Mouse (Mus musculus) fat pad, adult 2 months (tissue): Measurements from ENCODE around the gene Ppfia2.

Source experiments
- DNase-seq: peaks from one replicate; pipeline ENCODE4 v3.0.0-alpha.2; 2011; ENCODE audit warnings: low read depth, low spot score; ENCODE audit errors: extremely low read depth

The Ppfia2 gene

DNA sequence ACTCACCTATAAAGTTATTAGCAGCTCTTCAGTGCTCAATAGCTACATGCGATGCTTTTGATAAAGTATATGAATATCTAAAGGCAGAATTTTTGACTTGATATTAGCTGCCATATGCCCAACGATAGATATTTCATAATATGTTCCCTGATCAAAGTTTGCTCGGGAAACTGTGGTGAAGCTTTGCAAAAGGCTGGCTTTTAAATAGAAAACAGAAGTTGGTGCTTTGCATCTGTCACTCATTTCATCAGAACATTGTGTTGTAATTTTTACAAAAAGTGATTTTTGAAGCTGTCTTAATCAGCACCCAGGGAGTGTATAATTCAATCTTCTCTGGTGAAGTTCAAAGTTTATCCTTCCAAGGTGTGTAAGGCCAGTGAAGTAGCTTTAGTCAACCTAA lies 195.1 kb downstream of the Ppfia2 start:
- no peak for DNase-seq

DNA sequence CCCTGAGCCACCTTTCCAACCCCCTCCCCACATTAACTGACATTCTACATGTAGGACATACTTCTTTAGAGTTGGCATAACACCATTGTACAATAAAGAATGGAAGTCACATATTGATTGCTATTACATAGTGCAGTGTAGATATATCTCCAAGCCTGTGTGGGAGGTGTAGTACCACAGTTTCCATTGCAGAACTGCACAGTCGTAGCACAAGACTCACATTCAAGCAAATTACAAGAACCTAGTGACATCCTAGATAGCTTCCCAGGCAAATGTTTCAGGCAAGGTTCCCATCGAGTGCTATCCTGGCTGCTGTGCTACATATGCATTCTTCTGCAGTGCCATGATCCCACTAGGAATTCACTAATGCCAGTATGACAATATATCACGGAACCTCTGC lies 200.0 kb downstream of the Ppfia2 start:
- DNase-seq: no peak

DNA sequence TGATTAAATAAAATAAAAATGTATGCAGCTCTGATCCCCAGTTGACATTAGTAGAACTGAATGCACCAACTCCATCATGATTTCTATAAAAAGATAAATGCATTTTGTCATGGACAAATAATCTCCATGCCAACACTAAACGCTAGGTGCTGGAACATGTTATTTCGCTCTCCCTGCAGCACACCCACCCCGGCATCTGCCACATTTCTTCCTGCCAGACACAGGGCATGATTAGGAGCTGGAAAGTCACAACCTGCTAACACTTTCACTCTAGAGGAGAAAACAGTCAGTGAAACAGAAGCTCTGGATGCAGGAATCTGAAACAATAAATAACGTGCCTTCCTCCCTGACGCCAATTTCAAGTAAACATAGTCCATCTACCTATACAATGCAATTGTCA lies 211.3 kb downstream of the Ppfia2 start:
- no peak for DNase-seq

DNA sequence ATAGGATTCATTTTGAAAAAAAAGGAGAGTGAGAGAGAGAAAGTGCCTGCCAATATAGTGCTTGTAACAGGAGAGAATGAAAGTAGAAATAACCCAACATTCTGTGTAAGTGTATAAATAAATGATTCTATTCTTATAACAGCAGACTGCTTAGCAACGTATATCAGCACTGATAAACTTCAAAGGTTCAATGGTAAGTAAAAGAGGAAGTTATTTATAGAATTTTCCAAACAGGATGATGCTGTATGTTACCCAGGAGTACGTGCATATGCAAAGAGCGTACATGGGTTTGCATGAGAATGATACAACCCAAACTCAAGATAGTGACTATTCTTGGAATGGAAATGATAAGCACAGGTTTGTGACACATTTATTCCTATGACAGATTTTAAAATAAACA lies 215.4 kb downstream of the Ppfia2 start:
- DNase-seq: no peak

DNA sequence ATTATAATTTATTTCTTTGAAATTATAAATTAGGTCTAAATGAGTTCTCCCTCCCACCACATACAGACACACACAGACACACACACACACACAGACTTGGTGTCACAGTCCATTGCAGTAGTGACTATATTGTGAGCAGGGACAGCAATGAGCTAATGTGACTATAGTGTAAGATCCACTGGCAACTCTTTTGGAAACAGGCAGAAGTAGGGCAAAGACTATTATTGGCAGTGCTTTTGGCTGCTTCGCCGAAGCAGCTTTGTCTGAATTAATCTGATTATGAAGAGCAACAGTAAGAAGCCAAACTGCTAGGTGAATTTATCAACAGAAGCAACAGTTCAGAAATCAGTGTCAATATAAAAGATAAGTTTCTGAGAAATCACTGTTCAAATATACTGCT lies 249.8 kb downstream of the Ppfia2 start:
- no peak for DNase-seq

DNA sequence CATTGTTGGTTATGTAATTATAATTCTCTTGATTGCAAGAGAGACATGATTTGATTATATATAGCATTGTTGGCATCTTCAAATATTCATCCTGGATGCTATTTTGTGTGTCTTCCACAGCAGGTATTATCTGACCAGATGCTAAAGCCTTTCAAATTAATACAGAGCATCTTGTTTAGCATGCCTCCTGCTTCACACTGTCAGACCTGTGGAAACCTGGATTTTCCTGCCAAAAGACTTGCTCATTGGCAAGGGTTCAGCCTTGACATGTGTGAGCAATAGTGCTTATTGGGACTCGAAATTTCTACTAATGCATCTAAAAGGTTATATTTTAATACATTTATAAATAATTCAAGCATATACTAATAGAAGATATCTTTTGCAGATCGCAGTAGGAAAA lies 262.1 kb downstream of the Ppfia2 start:
- DNase-seq: no peak

DNA sequence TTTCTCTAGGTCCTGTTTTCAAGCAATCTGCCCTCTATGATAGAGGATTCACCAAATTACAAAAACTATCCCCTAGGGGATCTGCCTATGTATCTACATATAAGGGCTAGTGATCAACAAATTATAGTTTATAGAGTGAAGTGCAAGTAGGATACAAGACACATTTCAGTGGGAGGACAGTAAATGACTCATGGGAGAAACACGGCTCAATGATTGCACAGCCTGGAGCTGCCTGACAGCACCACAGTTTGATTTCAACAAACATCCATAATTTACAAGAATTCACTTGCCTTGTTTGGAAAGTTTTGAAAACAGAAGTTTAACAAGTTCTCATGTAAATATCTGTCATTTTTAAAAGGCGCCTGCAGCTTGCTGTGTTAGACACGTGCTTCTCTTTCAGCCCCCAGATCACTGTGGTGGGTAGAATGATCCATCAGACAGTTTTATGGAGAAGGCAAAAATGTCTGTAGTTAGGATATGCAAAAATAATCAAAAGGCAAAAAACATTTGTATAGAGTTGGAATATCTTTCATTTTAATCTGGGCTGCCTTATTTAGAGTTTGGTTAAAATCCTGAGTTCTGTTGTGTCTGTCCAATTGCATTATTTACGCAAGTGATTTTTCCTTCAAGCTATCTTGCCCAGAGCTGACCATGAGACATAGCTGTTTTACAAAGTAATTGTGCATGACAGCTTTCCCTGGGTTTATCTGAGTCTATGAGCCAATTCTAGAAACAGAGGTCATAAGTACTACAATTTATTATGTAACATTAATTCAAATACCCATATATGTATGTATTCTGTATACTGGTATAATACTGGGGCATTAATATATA lies 266.3 kb downstream of the Ppfia2 start:
- DNase-seq: no peak

DNA sequence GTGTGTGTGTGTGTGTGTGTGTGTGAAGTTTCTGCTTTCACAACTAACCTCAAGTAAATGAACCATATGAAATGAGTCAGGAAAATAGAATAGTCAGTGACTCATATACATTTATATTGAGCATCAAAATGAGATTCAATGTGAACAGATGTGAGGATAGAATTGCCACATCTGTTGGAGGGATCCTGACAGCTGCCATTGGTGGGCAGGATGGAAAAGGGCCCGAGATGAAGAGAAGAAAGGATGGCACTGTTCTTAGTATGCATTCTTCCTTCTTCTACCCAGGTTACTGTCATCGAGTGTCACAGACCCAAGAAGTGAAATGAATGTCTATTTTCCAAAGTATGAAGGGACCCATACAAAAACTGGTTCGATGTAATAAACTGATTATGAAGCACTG lies 268.1 kb downstream of the Ppfia2 start:
- no peak for DNase-seq

DNA sequence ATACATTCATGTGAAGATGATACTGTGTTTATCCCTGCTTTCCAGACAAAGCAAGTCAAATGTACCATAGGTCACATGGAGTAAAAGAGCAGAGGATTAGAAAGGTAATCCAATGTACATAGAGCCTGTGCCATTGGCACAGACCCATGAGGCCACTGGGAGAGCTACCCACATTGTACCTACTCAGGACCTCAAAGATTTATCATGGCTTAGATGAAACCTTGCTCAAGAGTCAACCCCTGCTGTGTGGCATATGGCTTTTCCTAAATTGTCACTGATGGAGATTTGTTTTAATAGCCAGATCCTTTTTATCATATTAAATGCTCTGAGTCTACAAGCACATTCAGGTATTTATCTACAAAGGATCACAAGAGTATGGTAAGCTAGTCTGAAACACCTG lies 274.8 kb downstream of the Ppfia2 start:
- DNase-seq: no peak

DNA sequence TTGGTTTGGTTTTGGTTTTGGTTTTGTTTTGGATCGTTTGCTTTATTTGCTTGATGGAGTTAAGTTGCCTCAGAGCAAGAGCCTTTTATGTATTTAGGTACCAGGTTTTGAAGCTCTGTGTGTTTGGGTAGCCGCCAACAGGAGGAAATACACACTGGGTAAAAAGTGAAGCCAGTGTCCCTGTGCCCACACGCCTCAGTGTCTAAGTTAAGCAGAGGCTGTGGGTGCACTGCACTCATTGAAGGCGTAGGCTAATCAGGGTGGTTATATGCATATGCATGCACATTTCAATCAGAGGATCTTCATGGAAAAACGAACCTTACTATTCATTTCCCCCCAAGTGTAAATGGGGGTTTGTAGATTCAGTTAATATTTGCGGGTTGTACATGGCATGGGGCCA lies 290.9 kb downstream of the Ppfia2 start:
- DNase-seq: no peak

DNA sequence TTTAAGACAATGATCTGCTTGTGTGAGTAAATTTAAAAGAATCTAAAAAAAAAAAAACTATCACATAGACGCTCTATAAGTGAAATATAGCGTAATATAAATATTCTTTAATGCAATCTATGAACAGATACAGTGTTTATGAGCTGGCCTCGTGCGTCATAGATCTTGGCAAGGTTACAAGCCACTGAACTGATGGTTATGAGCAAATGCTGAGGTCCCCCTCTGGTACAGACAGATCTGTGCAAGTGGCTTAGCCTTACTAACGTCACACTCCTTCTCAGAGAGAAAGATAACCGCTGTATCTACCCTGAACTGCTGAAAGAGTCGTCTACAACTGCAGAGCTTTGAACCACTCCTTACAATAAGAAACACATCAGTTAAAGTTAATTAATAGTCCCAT lies 293.6 kb downstream of the Ppfia2 start:
- no peak for DNase-seq

DNA sequence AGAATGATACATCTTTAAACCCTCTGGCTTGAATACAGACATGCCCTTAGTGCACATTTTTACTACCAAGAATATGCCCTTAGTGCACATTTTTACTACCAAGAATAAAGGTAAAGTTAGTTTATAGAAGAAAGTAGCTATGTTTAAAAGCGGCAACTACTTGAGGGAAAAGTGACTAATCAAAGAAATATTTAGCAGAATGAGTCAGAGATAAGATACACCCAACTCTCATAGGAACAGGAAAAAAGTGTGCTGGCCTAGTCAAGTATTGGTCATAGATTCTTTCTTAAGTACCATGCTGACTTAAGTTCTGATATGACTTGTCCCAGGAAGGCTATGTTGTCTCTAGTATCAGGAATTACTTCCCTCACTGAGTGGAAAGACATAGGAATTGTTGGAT lies 305.4 kb downstream of the Ppfia2 start:
- no peak for DNase-seq

DNA sequence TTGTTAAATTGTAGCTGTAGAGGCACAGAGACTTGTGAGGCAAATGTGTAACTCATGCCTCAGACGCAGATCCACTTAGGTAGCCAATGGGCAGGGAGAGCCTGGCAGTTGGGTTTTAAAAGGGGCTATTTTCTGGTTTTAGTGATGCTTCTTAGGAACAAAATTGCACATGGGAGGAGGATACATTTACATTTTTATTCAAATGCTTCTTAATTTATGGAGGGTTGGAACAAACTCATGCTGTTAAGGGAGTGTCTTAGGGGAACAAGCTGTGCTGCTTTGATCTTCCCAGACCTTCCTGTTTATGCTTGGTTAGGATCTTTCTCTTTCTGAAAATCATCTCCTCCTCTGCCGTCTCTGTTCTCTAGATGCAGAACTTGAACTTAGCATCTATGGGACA lies 345.3 kb downstream of the Ppfia2 start:
- DNase-seq: no peak

DNA sequence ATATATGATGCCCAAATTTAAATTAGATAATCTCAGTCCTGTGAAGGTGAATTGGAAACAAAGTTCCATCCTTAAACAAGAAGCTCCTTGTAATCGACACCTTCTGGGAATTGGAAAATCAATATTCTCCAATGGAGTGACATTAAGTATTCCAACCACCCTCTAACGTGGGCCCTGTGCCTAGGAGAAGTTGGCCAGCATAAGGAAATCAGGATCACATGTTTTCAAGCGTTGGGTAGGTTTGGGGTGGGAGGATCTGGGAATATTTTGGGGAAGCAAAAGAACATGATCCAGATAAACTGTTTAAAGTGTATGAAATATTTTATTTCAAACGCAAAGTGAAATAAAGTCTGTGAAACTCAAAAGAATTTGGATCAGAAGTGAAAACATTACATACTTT lies 348.2 kb downstream of the Ppfia2 start:
- DNase-seq: no peak

DNA sequence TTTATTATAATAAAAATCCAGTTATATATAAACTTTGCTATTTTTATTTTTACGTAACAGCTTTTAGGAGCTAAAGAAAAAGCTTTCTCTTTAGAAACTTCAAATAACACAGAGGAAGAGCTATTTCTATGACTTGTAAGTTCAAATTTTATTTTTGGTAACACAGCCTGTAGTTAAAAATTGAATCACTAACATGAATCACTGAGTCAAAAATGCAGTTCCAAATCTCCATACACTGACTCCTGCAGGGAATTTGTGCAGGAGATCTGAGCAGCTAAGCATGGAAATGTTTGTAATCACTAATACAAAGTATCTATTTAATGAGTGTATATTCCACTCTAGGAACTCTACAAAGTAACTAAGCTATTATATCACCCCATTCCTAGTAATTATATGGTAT lies 354.1 kb downstream of the Ppfia2 start:
- DNase-seq: no peak

DNA sequence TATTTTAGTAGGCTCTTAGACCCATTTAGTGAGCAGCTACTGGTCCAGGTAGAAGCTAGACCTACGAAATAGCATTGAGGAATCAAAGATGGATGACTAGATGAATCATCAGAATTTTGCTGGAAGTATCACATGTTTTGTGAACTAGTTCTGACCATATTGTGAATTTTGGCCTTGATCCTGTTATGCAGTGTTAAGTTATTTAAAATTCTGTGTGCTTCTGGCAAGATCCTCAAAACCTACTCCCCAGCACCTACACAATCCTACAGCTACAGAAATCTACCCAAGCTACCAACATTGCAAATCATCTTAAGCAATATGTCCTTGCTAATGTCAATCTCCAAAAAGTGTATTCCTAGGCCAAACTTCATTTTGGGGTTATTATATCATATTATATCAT lies 368.3 kb downstream of the Ppfia2 start:
- no peak for DNase-seq

DNA sequence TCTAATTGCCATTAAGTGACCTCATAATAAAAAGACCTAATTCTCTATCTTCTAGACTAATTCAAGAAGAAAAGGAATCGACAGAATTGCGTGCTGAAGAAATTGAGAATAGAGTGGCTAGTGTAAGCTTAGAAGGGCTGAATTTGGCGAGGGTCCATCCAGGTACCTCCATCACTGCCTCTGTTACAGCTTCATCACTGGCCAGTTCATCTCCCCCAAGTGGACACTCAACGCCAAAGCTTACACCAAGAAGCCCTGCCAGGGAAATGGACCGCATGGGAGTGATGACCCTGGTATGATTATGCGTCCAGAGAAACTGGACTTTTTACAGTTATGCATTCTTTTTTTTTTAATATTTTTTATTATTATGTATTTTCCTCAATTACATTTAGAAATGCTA lies 388.0 kb downstream of the Ppfia2 start:
- DNase-seq: no peak

DNA sequence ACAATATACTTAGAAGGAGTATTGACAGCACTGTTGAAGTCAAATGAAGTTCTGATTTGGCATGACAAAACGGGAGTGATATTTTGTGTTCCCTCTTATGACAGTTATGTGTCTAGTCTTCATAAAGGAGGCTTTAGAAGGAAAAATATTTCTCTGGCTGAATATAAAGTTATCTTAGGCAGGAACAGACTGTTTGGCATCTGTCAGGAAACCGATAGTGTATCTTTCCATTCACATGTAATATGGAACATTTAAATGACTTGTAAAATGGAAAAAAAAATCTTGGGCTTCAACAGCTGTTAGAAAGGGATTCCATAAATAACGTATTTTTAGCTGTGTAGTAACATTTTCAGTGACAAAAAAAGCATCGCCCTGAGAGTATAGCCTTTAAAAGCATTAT lies 400.1 kb downstream of the Ppfia2 start:
- no peak for DNase-seq

DNA sequence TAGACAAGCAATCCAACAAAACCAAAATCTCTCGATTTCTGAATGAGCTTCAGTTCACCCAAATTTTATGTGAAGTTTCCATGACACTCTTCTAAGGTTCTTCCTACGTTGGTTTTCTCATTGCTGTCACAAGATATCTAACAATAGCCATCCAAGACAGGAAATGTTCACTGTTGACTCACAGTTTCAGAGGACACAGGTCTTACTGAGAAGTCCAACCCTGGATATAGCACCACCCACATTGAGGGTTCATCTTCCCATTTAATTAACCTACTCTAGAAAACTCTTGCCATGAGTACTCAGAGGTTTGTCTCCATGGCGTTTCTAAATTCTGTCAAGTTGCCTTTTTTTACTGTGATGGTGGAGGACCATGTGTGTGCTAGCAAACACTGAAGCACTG lies 401.7 kb downstream of the Ppfia2 start:
- DNase-seq: no peak

DNA sequence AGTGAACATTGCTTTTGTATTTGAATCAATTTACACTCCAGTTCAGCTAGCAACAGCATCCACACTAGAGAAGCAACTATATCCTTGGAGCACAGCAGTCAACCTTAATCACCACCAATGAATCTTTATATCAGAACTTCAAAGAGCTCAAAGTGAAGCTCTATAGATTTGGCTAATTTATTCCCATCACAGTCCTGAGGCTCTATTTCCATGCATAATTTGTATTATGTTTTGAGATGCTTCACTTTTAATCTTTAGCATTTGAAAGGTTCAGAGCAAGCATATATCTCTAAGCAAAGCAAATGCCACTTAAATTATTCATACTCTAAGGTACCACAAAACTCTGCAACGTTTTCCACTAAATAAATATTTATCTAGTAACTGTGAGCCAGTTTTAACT lies 402.6 kb downstream of the Ppfia2 start:
- no peak for DNase-seq

DNA sequence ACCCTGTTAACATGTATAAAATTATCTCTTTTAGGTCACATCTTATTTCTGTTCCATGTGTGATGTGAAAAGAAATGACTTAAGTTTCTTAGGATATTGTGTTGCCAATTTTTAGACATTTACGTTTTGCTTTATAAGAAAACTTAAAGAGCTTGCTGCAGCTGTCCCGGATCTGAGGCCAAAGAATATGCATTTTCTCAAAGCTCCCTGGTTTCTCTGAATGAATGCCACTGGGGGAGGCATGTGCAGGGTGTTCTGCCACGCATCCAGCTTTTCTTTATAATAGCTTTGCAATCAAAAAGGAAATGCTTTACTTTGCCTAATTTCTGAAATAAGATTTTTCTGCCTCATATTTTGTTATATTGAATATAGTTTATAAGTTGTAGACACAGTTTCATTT lies 411.2 kb downstream of the Ppfia2 start:
- no peak for DNase-seq

DNA sequence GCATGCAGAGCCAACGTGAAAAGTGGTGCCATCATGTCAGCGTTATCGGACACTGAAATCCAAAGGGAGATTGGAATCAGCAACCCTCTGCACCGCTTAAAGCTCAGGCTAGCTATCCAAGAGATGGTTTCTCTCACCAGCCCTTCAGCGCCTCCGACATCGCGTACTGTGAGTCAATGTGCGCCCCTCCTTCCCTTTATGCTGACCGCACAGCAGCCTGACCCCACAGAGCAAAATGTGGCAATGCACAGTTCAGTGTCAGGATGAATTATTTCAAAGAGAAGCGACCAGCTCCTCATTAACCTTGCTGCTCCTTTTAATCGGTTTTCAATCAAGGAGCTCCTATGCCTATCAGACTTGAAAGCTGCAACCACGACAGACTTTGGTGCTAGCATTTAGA lies 426.2 kb downstream of the Ppfia2 start:
- no peak for DNase-seq

DNA sequence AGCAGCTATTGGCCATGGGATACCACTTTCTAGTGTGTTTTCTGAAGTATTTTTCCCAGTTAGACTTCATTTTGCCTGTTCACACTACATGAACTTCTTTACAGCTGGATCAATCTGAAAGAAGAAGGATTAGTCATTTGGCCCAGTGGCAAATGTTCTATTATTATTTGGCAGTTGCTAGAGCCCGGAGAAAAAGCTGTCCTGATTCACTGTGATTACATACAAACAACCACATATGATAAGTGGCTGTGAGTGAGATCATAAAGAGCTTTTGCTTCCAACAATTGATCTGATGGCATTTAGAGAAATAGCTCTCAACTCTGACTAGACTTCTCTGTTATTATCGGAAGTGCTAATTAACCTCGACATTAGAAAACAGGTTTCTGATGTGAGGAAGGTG lies 440.0 kb downstream of the Ppfia2 start:
- no peak for DNase-seq
